In genomic region chr9:63757462-63757772, GRCm38 (mm10) we compare ENCODE assay signal across 8 mouse cellular contexts. TPM values are rescaled to one million over a fixed set of nuclear protein-coding genes. Genes with fewer than 3 reads are reported as not detected.
DNase-seq lines count a peak whose midpoint lies in the region; ATAC-seq and TF ChIP-seq lines count a peak whose summit lies in the region.

No protein-coding gene starts in this region.

- no peaks in the 10 kb centered on the region for H3K27me3 ChIP-seq in heart, embryonic 15.5 days
- peaks cover 7% of the 10 kb centered on the region; the same call in 1 of the 2 replicates for H3K27me3 ChIP-seq in forebrain, embryonic 16.5 days (replicated peaks; ENCODE audit: control insufficient read depth, insufficient read depth, low read length)
- 0 out of 2 replicates have a peak, but pooled peaks cover 4% of the 10 kb centered on the region for H3K27me3 ChIP-seq in midbrain, embryonic 10.5 days (ENCODE audit: low read depth, poor library complexity, severe bottlenecking)

- intact Hi-C loops in heart, postnatal 25 days (cut with DNase I), result loop anchor here (5.0 kb wide), 2 partner anchors 85 to 105 kb away; no protein-coding TSS in a partner anchor

- ATAC-seq in heart, embryonic 15.5 days (replicated peaks; ENCODE audit: insufficient number of reproducible peaks, insufficient read depth, low FRiP score, low read depth), result peak; percentile 7; the same call in 1 of the 2 replicates
- ATAC-seq in forebrain, embryonic 16.5 days, result no peak
- no peak for ATAC-seq in CD4-positive, CD25-positive, alpha-beta regulatory T cell, adult 4 months

- peak overlapping the region; percentile 76 for H3K4me2 ChIP-seq in heart, embryonic 15.5 days
- peak overlapping the region; percentile 99 for H3K4me2 ChIP-seq in forebrain, embryonic 16.5 days (ENCODE audit: low read length)

- peak overlapping the region; percentile 89 for H3K4me3 ChIP-seq in heart, embryonic 15.5 days
- H3K4me3 ChIP-seq in ES-E14 (ENCODE audit: insufficient read depth in 1 of 2, low read depth in 1 of 2, low read length in 2 of 2, poor library complexity in 1 of 2, severe bottlenecking in 1 of 2), result peak overlapping the region; percentile 74 to 75
- H3K4me3 ChIP-seq in forebrain, embryonic 16.5 days (replicated peaks; ENCODE audit: low read length), result peak overlapping the region; percentile 66
- peak overlapping the region; percentile 90 for H3K4me3 ChIP-seq in midbrain, embryonic 10.5 days

- H3K9me3 ChIP-seq in heart, embryonic 15.5 days (replicated peaks), result no peaks in the 10 kb centered on the region
- no peaks in the 10 kb centered on the region for H3K9me3 ChIP-seq in ES-E14 (ENCODE audit: control insufficient read depth, insufficient read depth, low read depth, low read length)
- H3K9me3 ChIP-seq in forebrain, embryonic 16.5 days (ENCODE audit: control insufficient read depth, low read length), result no peaks in the 10 kb centered on the region
- peaks cover 7% of the 10 kb centered on the region for H3K9me3 ChIP-seq in midbrain, embryonic 10.5 days (replicated peaks)

- under 1% methylated on average over 26 of the region's 26 CpGs for WGBS in heart, embryonic 15.5 days
- WGBS in forebrain, embryonic 16.5 days, result 0% methylated on average over 26 of the region's 26 CpGs
- WGBS in midbrain, embryonic 10.5 days, result under 1% methylated on average over 26 of the region's 26 CpGs

- H3K36me3 ChIP-seq in heart, embryonic 15.5 days, result no peaks in the 10 kb centered on the region
- H3K36me3 ChIP-seq in ES-E14 (ENCODE audit: control insufficient read depth, insufficient read depth, low read length, poor library complexity, severe bottlenecking), result peaks cover 2% of the 10 kb centered on the region; the same call in 1 of the 2 replicates
- H3K36me3 ChIP-seq in forebrain, embryonic 16.5 days (ENCODE audit: control insufficient read depth, insufficient read depth), result no peaks in the 10 kb centered on the region
- H3K36me3 ChIP-seq in midbrain, embryonic 10.5 days, result peaks cover 3% of the 10 kb centered on the region; the same call in 1 of the 2 replicates

- in situ Hi-C loops in ES-E14 (cut with MboI; ENCODE audit: low sequenced_read_pairs in 2 of 2, unreplicated experiment in 2 of 2), result no loop called here

- H3K9ac ChIP-seq in heart, embryonic 15.5 days, result peak overlapping the region; percentile 93
- H3K9ac ChIP-seq in ES-E14 (ENCODE audit: insufficient read depth, low read depth, low read length, poor library complexity, severe bottlenecking), result peak overlapping the region; percentile 82
- H3K9ac ChIP-seq in forebrain, embryonic 16.5 days (replicated peaks; ENCODE audit: low read depth, low read length), result peak overlapping the region; percentile 73

- H3K27ac ChIP-seq in heart, embryonic 15.5 days, result peak overlapping the region; percentile 98
- no peak overlapping the region for H3K27ac ChIP-seq in ES-E14 (ENCODE audit: insufficient read depth, low read depth, low read length, poor library complexity, severe bottlenecking)
- peak overlapping the region; percentile 66 for H3K27ac ChIP-seq in forebrain, embryonic 16.5 days (ENCODE audit: low read length)
- peak overlapping the region; percentile 99 for H3K27ac ChIP-seq in midbrain, embryonic 10.5 days (replicated peaks)

- DNase-seq in heart, postnatal 25 days (ENCODE audit: low spot score), result no peak
- no peak for DNase-seq in ES-E14 (ENCODE audit: low read depth, low spot score)
- no peak for DNase-seq in midbrain, embryonic 10.5 days (ENCODE audit: low spot score)
- no peak for DNase-seq in B cell, adult 2 months
- DNase-seq in cerebellum, adult 11-12 months, result no peak

- H3K4me1 ChIP-seq in heart, embryonic 15.5 days (replicated peaks), result peaks cover 55% of the 10 kb centered on the region
- H3K4me1 ChIP-seq in ES-E14 (ENCODE audit: control insufficient read depth in 2 of 2, insufficient read depth in 2 of 2, low read length in 2 of 2, poor library complexity in 1 of 2), result peaks cover 0 to 7% of the 10 kb centered on the region in 2 experiments; a peak in 1 of 4 replicates
- peaks cover 44% of the 10 kb centered on the region for H3K4me1 ChIP-seq in forebrain, embryonic 16.5 days (replicated peaks; ENCODE audit: control insufficient read depth, insufficient read depth, low read length)
- peaks cover 76% of the 10 kb centered on the region for H3K4me1 ChIP-seq in midbrain, embryonic 10.5 days

TF ChIP-seq in ES-E14, 5 proteins besides CTCF, POLR2A, EP300 and RAD21:
- no peak for TF ChIP-seq MAFK (IDR thresholded peaks at IDR 0.05; ENCODE audit: insufficient read depth, low read depth, low read length)
- no peak for TF ChIP-seq ZNF384 (IDR thresholded peaks at IDR 0.05; ENCODE audit: low read depth, low read length)
- TF ChIP-seq CHD2 (IDR thresholded peaks at IDR 0.05; ENCODE audit: low read depth, low read length), result no peak
- TF ChIP-seq HCFC1 (IDR thresholded peaks at IDR 0.05; ENCODE audit: borderline replicate concordance, insufficient read depth, low read length), result no peak
- TF ChIP-seq ZC3H11A (IDR thresholded peaks at IDR 0.05; ENCODE audit: borderline replicate concordance, low read depth, low read length), result no peak

RNA-seq across cellular contexts. Expression of gene Smad3, which starts 0.4 kb away (rescaled TPM):
- 11.6 and 14.8 TPM in 2 replicates for polyA plus RNA-seq in heart, embryonic 15.5 days (2015; fragmentation: Nextera tagmentation; extraction: Ambion mirVana)
- 10 to 100 TPM; 14.0 to 14.5 TPM for total RNA-seq in heart, postnatal 25 days (2021)
- total RNA-seq in ES-E14 (2012; rRNA removed), result 11.6 and 15.2 TPM in 2 replicates
- 7.4 and 7.8 TPM in 2 replicates for polyA plus RNA-seq in forebrain, embryonic 16.5 days (2015; fragmentation: Nextera tagmentation; extraction: Ambion mirVana)
- 21.7 and 22.5 TPM in 2 replicates for polyA plus RNA-seq in midbrain, embryonic 10.5 days (2016; fragmentation: Nextera tagmentation; extraction: Ambion mirVana)
- polyA plus RNA-seq in CD4-positive, CD25-positive, alpha-beta regulatory T cell, adult 4 months (2017; shearing (Covaris generic)), result 10 to 100 TPM; 15.6 to 36.9 TPM
